Mouse (Mus musculus) brain, adult 2 months (tissue): ENCODE data around the gene Mapt.
A peak's percentile ranks its signal among the peaks of the same experiment; 100 is the strongest.

Source experiments
- DNase-seq: peaks from one replicate; pipeline ENCODE4 v3.0.0; 2011; ENCODE audit warnings: low read depth, low spot score

Mapt gene

GRCm38 (mm10) chr11:104379635-104380034 lies 148.4 kb downstream of the Mapt start:
- DNase-seq, result peak; percentile 59
